Mouse (Mus musculus): ENCODE results near the gene Fam228b.
"Not testable (repeated sequence)": the region's sequence is repeated elsewhere in the genome, so short reads cannot be mapped to it uniquely, and the experiment has no call there.

Fam228b gene

GRCm38 (mm10) chr12:4768492-4769332 is at the start of gene Fam228b, which contains the start of gene Pfn4:
Fam228b (minus strand) TSS chr12:4769267.
Pfn4 (plus strand) TSS chr12:4769022.
- DNase-seq (ENCODE audit: low read depth, low spot score): peak; percentile 92

GRCm38 (mm10) chr12:4817361-4818101 is 48.5 kb upstream of the Fam228b start, which contains the start of gene Sf3b6:
Sf3b6 (plus strand) TSS chr12:4817544.
- DNase-seq (ENCODE audit: low read depth, low spot score): peak; percentile 96

DNA sequence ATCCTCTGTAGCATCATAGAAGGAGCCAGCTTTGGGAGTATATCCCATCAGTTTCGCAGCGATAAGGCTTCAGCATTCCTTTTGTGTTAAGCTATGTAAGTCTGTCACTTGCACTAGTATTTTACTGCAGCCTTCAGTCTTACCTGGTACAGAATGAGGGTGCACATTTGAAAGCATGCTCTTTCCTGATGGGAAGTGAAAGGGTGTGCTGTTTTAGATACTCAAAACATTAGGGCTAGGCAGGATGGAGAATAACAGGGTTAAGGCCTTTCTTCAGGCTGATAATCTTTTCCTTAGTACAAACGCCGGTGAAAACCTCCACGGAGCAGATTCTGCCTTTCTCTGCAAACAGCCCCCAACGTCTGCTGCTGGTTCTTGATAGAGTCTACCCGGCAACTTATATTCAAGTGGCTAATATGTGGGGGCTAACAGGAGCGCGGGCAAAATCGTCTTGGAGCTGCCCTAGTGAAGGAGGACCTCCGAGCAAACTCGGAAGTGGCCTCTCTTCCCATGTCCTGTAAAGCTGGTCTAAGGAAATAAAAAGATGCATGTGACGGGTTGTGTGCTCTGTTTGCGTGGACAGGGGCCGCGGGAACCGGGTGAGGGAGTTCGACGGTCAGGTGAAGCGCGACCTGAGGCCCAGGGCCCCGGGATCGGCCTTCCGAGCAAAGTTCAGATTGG is 47.8 kb upstream of the Fam228b start:
- DNase-seq (ENCODE audit: low read depth, low spot score): peak; percentile 3

- no peak for DNase-seq (ENCODE audit: low read depth, low spot score)
Observed at GRCm38 (mm10) chr12:4813636-4814035, 44.6 kb upstream of the Fam228b start.

- DNase-seq (ENCODE audit: low read depth, low spot score): no peak
Observed at GRCm38 (mm10) chr12:4811705-4812104, 42.6 kb upstream of the Fam228b start.

DNA sequence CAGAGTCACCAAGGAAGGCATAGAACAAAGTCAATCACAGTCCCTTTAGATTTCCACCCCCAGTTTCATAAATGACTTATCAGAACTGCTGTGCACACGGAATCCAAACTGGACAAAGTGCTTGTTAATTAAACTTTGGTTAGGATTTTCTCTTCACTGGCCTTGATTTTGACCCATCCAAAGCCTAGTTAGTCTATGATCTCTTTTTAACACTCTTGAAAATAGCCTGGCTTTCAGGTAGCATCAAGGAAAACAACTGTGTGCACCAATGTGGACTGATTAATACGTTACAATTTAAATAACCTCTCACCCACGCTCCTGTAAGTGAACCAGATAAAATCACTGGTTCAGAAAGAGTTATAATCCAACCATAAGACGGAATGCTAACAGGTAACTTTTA is 42.0 kb upstream of the Fam228b start:
- no peak for DNase-seq (ENCODE audit: low read depth, low spot score)

DNA sequence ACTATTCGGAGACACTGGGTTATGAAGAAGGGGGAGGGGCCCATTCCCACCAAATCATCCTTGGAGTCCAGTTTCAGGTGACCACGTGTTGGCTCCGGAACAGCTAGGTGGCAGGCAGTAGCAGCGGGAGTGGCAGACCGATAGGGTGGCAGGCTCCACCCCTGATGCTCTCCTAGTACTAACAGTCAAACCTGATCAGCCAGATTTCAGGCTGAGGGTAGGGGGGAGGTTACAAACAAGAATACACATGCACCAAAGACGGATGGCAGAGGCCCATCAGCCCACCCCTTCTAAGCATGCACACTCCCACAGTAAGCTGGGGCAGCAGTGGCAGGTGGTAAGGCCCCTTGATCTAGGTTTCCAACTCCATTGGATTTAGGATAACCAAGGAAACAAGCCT is 28.4 kb upstream of the Fam228b start:
- peak; percentile 10 for DNase-seq (ENCODE audit: low read depth, low spot score)

DNA sequence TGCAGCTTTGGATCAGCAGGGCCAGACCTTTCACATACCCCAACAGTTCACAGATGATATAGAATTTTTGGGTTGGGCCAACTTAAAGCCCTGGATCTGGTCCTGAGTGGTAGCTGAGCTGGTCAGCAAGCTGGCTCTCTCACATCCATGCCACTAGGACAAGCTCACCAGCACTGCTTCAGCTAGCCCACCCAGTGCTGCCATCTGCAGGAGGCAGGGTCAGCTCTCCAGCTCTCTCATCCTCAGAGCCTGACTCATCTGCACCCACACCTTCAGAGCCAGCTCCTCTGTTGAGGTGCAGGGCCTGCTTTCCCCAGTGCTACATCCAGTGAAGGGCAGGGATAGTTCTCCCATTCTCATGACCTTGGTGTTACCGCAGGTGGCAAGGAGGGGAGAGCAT is 24.7 kb upstream of the Fam228b start:
- DNase-seq (ENCODE audit: low read depth, low spot score): no peak

DNA sequence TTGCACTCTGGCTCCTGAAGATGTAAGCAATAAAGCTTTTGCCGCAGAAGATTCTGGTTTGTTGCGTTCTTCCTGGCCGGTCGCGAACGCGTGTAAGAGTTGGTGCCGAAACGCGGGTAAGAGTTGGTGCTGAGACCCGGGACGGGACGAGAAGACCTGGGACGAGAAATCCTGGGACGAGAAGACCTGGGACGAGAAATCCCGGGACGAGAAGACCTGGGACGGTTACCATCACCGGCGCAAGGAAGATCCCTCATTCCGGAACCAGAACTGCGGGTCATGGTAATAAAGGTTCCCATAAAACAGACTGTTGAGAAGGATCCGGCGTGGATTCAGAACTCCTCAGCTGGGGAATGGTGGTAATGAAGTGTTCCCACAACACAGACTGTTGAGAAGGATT is 19.1 kb upstream of the Fam228b start:
- DNase-seq (ENCODE audit: low read depth, low spot score): not testable (repeated sequence)

GRCm38 (mm10) chr12:4784466-4784865 is 15.4 kb upstream of the Fam228b start:
- no peak for DNase-seq (ENCODE audit: low read depth, low spot score)

DNA sequence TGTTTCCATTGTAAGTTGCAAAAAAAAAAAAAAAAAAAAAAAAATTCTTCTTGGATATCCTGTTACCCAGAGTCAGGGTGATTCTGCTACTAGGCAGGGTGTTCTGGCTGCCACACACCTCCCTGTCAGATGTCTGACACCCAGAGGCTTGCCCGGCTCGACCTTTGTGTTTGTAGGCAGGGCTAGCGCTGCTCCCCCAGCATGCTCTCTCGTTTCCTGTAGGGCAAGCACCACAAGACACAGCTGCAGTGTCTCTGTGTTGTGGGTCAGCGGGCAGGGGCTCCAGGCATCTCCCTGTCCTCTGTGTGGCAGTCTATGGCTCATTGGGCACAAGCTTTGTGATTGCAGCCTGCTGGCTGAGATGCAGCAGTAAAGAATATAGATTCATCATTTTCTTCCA is 14.5 kb upstream of the Fam228b start:
- no peak for DNase-seq (ENCODE audit: low read depth, low spot score)

DNA sequence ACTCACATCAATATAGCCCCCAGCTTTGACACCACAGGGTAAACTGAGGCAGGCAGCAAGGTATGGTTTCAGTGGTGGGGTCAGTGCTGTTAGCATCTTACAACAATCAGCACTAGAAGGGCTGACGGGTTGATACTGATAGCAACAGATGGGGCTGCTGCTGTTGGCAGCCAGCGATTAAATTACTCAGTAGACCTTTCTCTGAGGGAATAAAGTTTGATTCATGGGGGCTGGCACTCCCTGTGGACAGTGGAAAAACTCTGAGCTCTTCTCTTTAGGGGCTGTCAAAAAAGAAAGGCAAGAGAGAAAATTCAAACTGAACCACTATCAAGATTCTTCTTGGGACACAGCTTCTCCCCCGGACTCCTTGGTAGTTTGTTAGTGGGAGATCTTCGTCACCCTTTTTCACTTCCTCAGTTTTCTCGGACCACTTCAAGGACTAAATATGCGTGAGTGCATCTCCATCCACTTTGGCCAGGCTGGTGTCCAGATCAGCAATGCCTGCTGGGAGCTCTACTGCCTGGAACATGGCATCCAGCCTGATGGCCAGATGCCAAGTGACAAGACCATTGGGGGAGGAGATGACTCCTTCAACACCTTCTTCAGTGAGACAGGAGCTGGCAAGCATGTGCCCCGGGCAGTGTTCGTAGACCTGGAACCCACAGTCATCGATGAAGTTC is 12.8 kb upstream of the Fam228b start:
- not testable (repeated sequence) for DNase-seq (ENCODE audit: low read depth, low spot score)

DNA sequence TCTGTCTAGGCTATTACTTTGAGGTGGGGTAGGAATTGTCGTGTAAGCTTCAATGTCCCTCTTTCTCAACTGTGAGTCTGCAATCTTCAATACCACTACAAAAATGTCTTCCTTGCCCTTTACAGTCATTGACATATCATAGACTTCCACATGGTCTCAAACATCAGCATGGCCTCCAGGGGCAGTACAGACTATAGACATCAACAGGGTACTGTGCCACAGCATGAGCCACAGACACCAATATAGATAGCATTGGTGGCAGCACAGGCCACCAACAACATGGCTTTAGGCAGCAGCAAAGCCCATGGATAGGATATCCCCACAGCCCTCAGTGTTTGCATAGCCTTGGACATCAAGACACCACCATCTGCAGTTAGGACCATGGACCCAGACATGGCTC is 12.2 kb upstream of the Fam228b start:
- DNase-seq (ENCODE audit: low read depth, low spot score): no peak

DNA sequence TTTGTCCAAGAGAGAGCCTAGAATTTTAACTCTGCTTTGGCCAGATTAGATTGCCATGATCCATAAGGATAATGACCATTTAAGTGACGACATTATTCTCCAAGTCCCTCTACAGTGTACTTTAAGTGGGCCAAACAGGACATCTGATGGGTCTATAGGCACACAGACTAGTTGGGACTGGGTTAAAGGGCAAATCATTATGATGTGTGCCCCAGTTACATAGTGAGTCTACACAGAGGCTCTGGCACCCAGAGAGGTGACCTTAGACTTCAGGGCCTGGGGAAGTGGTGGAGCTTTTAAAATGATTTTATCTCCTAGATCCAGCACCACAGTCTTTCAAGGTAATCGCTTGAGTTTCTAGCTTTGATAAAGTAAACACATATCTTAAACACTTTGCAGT is 11.2 kb upstream of the Fam228b start:
- no peak for DNase-seq (ENCODE audit: low read depth, low spot score)

GRCm38 (mm10) chr12:4777734-4778133 is 8.7 kb upstream of the Fam228b start:
- DNase-seq (ENCODE audit: low read depth, low spot score): no peak

DNA sequence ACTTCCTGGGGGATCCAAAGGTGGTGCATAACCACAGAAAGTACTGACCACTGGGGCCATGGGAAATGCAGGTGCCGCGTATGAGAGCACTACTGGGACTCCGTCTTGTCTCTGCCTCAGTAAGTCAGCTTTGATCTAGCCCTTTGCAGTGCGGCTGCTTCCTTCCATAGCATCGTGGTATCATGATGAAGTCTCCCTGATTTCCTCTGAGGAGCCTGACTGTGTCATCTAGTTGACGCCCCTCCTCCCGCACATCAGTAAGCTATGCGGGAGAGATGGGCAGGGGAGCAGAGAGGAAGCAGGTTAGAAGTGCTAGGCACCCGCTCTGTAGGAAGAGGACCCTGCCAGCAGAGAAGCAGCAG is 6.5 kb upstream of the Fam228b start:
- DNase-seq (ENCODE audit: low read depth, low spot score): no peak

GRCm38 (mm10) chr12:4774895-4775587 is 6.0 kb upstream of the Fam228b start:
- DNase-seq (ENCODE audit: low read depth, low spot score): no peak

DNA sequence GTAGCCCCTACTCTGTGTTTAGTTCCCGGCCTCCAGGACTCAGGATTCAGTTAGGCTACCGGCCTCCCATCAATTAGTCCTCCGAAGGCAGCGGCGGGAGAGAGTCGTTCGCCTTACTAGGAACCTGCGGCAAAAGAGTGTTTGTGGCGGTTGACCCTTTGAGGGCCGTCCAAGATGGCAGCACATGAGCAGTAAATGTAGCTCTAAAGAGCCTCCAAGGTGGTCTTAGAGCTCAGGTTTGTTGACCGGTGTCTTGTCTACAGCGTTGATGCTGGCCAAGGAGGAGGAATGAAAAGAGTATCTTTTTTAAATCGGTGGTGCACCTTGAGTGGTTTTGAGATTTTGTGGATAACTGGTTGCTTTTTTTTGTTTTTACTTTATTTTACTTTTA is 261 bp upstream of the Fam228b start:
- no peak for DNase-seq (ENCODE audit: low read depth, low spot score)

DNA sequence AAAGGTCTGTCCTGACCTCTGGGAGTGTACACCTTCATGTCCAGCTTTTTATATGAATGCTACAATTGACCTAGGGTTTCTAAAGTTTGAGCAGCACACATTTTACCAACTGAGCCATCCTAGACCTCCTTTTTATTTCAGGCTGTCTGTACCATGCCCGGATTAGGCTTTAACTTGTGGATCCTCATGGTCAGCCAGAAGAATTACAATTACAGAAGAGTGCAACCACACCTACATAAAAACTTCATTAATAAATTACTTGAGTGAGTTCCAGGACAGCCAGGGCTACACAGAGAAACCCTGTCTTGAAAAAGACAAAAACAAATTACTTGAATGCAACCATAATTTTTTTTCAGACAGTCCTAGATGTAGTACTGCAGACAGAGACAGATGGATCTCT is 12.0 kb downstream of the Fam228b start:
- no peak for DNase-seq (ENCODE audit: low read depth, low spot score)

GRCm38 (mm10) chr12:4754451-4754850 is 14.6 kb downstream of the Fam228b start:
- not testable (repeated sequence) for DNase-seq (ENCODE audit: low read depth, low spot score)

DNA sequence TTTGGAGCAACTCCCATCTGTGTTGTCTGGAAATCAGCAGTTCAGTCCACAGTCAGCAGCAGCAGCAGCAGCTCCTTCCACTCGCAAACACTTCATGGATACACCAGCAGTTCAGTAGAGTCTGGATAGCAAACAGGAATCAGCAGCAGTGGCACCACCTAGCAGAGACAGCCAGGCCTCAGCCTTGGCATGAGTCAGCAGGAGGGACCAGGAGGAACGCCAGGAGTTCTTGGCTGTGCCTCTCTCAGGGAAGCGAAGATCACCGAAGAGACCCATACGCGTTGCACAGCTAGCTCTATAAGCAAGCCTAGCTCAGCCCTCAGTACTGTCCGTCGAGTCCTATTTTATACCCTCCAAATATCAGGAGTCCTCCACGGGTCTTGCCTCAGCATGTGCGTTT is 24.6 kb downstream of the Fam228b start:
- DNase-seq (ENCODE audit: low read depth, low spot score): no peak
